Mouse (Mus musculus) cortical plate, adult 2 months (tissue): ENCODE data around the gene BC052040.

Source experiments
- CTCF ChIP-seq: fragments of 200-500 bp; IDR thresholded peaks from 2 replicates; pipeline ENCODE4 v1.5.1; 2011; ENCODE audit warnings: mild to moderate bottlenecking, control low read depth, low read length; ENCODE audit not compliant: insufficient read depth; ENCODE audit errors: extremely low read depth
- POLR2A ChIP-seq: fragments of 200-500 bp; IDR thresholded peaks from 2 replicates; pipeline ENCODE4 v1.6.1; 2011; ENCODE audit warnings: mild to moderate bottlenecking, low read length, control low read depth; ENCODE audit not compliant: insufficient read depth; ENCODE audit errors: extremely low read depth

DNA sequence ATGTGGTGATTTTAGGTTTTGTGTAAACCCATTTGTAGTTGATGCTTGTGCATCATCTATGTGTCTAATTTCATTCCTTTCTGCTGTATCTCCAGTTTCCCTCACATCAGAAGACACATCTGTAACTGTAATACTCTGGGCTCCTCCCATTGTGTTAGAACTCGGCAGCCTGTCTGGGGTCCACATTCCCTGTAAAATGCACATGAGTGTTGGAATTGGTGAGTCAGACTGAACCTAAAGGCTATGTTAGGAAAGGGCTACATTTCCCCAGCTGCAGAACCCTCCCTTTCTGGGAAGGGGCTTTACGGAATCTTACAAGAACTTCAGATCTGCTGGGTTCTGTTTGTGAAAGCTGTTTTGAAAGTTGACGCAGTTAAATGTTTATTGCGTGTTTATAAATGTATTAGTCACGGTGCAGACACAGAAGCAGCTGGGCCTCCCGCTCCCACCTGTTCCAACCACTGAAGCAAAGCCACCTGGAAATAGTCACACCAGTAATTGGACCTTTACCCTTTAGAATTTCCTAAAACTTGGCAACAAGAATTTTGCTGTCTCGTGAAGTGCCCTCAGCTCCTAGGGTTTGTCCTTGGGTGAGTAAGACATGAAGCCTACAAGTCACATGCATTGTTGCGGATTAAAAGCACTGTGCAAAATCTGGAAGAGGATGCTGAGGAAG, 151.6 kb downstream of the BC052040 start:
- TF ChIP-seq POLR2A (no peak), CTCF (no peak)
